Mouse (Mus musculus) layer of hippocampus, postnatal 10 days (tissue): ENCODE measurements around the gene Lxn. TPM values are rescaled to one million over a fixed set of nuclear protein-coding genes. Genes with fewer than 3 reads are reported as not detected.
A peak's percentile ranks its signal among the peaks of the same experiment; 100 is the strongest.

Experiments used
- DNase-seq, 2 experiments: peaks; one replicate each; pipeline ENCODE4 v3.0.0; 2021; ENCODE audit warnings: low spot score in 2 of 2
- total RNA-seq, 2 experiments: library from RNA; stranded (reverse); gene quantifications; 2 replicates each; pipeline ENCODE4 v1.2.3; 2021

Gene Lxn
- total RNA-seq, 2 experiments from 2014 or later = 72.8 to 77.9 TPM

GRCm38 (mm10) chr3:67462578-67462977, 1.1 kb downstream of the Lxn start:
- DNase-seq = no peak

- no peak for DNase-seq
Observed at GRCm38 (mm10) chr3:67462015-67462414, 1.7 kb downstream of the Lxn start.

- no peak for DNase-seq
Observed at GRCm38 (mm10) chr3:67459881-67460280, 3.8 kb downstream of the Lxn start.

- DNase-seq = no peak
Observed at GRCm38 (mm10) chr3:67450601-67451210, 13.0 kb downstream of the Lxn start.

- DNase-seq = no peak
Observed at GRCm38 (mm10) chr3:67449660-67450059, 14.1 kb downstream of the Lxn start.

- DNase-seq = no peak
Observed at GRCm38 (mm10) chr3:67447143-67447542, 16.6 kb downstream of the Lxn start.

- no peak for DNase-seq
Observed at GRCm38 (mm10) chr3:67434011-67434410, 29.7 kb downstream of the Lxn start.

- peak; percentile 90 to 92 for DNase-seq
Observed at GRCm38 (mm10) chr3:67429999-67430380, 33.7 kb downstream of the Lxn start, which contains the start of gene Gfm1. TSS of gene Gfm1 (plus strand) at chr3:67430096.

- DNase-seq = peak in 1 of 2 experiments; percentile 9
Observed at GRCm38 (mm10) chr3:67429338-67429998, 34.3 kb downstream of the Lxn start.

Other genes starting within 250 kb of the Lxn start
- gene Mlf1, start 89.8 kb downstream of the Lxn start, total RNA-seq = 1 to 10 TPM; 2.6 to 4.7 TPM
- gene Gm17402, start 88.8 kb downstream of the Lxn start, total RNA-seq = not detected
- 10 to 100 TPM; 49.9 to 51.4 TPM for gene Gfm1, start 33.8 kb downstream of the Lxn start, total RNA-seq
- 1 to 10 TPM; 2.2 to 3.3 TPM for gene Rarres1, start 51.6 kb upstream of the Lxn start, total RNA-seq
- 10 to 100 TPM; 47.7 to 51.1 TPM for gene Mfsd1, start 118.8 kb upstream of the Lxn start, total RNA-seq